Mouse (Mus musculus): Measurements from ENCODE around the gene Rarres2. TPM values are rescaled to one million over a fixed set of nuclear protein-coding genes. Genes with fewer than 3 reads are reported as not detected.

Gene Rarres2
- total and polyA plus RNA-seq, 2 experiments from 2014 or later: 4.6 to 7.4 TPM

DNA sequence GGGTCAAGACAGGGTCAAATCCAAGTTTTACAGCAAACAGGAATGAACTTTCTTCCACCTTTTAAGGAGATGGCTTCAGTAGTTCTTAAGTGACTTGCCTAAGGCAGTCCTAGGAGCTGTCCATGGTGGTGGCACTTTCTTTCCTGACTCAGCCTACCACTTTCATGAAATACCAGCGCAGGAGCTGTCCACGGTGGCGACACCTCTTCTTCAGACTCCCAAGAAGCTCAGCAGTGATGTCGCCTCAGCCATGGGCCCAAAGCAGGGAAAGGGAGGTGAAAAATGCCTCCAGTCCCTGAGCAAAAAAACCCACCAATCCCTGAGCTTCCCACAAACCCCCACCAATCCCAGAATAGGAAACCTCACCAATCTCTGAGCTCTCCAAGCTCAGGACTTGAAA is 19.7 kb downstream of the Rarres2 start:
- Histone ChIP-seq H3K4me1 (ENCODE audit: insufficient read depth, low read length) (peaks cover 11% of the 10 kb centered on the region; the same call in 1 of the 2 replicates), H3K4me3 (ENCODE audit: low read depth, low read length) (no peak overlapping the region), H3K27ac (ENCODE audit: low read depth, low read length) (no peak overlapping the region), H3K36me3 (ENCODE audit: insufficient read depth, low read length) (no peaks in the 10 kb centered on the region), H3K4me2 (ENCODE audit: low read depth, low read length, poor library complexity, severe bottlenecking) (no peak overlapping the region), H3K27me3 (ENCODE audit: insufficient read depth, low read length) (no peaks in the 10 kb centered on the region), H3K9ac (replicated peaks; ENCODE audit: low read length, poor library complexity, severe bottlenecking) (no peak overlapping the region), H3K9me3 (ENCODE audit: low read length) (no peaks in the 10 kb centered on the region)
- 74% methylated on average over 4 of the region's 4 CpGs for WGBS
- ATAC-seq (ENCODE audit: low FRiP score) (no peak), DNase-seq (ENCODE audit: low spot score) (no peak)
- no peak for TF ChIP-seq CTCF (IDR thresholded peaks at IDR 0.05)

DNA sequence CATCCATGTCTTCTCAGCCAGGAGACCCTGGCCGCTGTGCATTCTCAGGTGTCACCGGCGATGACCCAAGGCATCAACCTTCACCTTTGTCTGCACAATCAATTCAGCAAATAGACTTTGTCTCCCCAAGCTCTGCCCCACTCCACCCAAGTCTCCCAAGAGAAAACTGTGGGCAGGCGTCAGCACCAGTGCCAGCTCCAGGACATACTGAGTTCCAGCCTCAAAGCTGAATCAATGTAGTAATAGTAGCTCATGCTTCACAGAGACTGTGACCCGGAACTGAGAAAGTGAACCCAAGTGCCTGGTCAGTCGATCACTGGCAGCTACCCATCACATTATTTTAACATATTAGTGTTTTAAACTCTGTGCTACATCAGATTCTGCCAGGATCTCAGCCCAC is 24.3 kb downstream of the Rarres2 start:
- no peaks in the 10 kb centered on the region for H3K36me3 ChIP-seq (ENCODE audit: insufficient read depth, low read length)
- H3K27ac ChIP-seq (ENCODE audit: low read depth, low read length): no peak overlapping the region
- H3K4me2 ChIP-seq (ENCODE audit: low read depth, low read length, poor library complexity, severe bottlenecking): no peak overlapping the region
- ATAC-seq (ENCODE audit: low FRiP score) (no peak), DNase-seq (ENCODE audit: low spot score) (no peak)
- no peak overlapping the region for H3K4me3 ChIP-seq (ENCODE audit: low read depth, low read length)
- no peak for TF ChIP-seq CTCF (IDR thresholded peaks at IDR 0.05)
- WGBS: 87% methylated on average over 6 of the region's 6 CpGs
- no peaks in the 10 kb centered on the region for H3K9me3 ChIP-seq (ENCODE audit: low read length)
- H3K27me3 ChIP-seq (ENCODE audit: insufficient read depth, low read length): no peaks in the 10 kb centered on the region
- H3K4me1 ChIP-seq (ENCODE audit: insufficient read depth, low read length): no peaks in the 10 kb centered on the region
- H3K9ac ChIP-seq (replicated peaks; ENCODE audit: low read length, poor library complexity, severe bottlenecking): no peak overlapping the region

DNA sequence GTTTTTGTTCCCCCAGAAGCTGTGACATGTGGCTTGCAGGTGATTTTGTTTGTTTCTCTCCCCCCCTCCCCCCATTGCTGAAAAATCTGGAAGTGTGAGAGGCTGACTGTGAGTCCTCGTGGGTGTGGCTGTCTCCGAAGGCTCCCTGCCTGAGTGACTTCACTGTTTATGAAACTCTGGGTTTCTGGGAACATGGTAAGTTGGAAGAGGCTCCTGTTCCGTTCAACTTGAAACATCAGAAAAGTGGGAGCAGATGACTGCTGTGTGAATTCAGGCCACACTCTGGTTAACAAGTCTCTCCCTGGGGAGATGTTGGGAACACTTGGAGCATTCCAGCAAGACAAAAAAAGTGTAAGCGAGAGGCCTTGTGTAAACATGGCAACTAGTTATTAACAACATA is 25.7 kb downstream of the Rarres2 start:
- Histone ChIP-seq H3K4me3 (ENCODE audit: low read depth, low read length) (no peak overlapping the region), H3K9me3 (ENCODE audit: low read length) (no peaks in the 10 kb centered on the region), H3K4me2 (ENCODE audit: low read depth, low read length, poor library complexity, severe bottlenecking) (no peak overlapping the region), H3K9ac (replicated peaks; ENCODE audit: low read length, poor library complexity, severe bottlenecking) (no peak overlapping the region), H3K36me3 (ENCODE audit: insufficient read depth, low read length) (peaks cover 6% of the 10 kb centered on the region), H3K27ac (ENCODE audit: low read depth, low read length) (no peak overlapping the region), H3K4me1 (ENCODE audit: insufficient read depth, low read length) (no peaks in the 10 kb centered on the region), H3K27me3 (ENCODE audit: insufficient read depth, low read length) (no peaks in the 10 kb centered on the region)
- no peak for TF ChIP-seq CTCF (IDR thresholded peaks at IDR 0.05)
- DNase-seq (ENCODE audit: low spot score) (no peak), ATAC-seq (ENCODE audit: low FRiP score) (no peak)
- WGBS: 73% methylated on average over 4 of the region's 4 CpGs

DNA sequence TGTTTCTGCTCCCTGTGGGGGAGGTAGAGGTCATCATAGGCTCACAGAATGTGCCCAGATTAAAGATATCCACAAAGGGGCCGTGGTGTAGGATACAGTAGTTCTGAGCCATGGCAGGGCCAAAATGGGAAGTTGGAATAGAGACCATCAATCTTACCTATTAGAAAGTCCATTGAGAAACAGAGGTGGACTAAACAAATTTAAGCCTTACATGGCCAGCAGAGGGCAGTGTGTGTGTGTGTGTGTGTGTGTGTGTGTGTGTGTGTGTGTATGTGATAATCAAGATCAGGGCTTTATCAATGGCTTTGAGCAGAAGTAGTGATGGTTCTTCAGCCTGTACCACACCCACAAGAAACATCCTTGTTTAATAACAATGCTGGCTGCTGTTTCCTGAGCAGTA is 26.3 kb downstream of the Rarres2 start:
- no peaks in the 10 kb centered on the region for H3K9me3 ChIP-seq (ENCODE audit: low read length)
- H3K4me2 ChIP-seq (ENCODE audit: low read depth, low read length, poor library complexity, severe bottlenecking): no peak overlapping the region
- peaks cover 12% of the 10 kb centered on the region for H3K36me3 ChIP-seq (ENCODE audit: insufficient read depth, low read length)
- TF ChIP-seq CTCF (IDR thresholded peaks at IDR 0.05): peak; percentile 79
- DNase-seq (ENCODE audit: low spot score) (peak; percentile 63), ATAC-seq (ENCODE audit: low FRiP score) (0 out of 2 replicates have a peak, but pooled peaks have one; percentile 29)
- WGBS: 58% methylated on average over 1 of the region's 1 CpGs
- no peaks in the 10 kb centered on the region for H3K27me3 ChIP-seq (ENCODE audit: insufficient read depth, low read length)
- H3K4me3 ChIP-seq (ENCODE audit: low read depth, low read length): no peak overlapping the region
- H3K4me1 ChIP-seq (ENCODE audit: insufficient read depth, low read length): no peaks in the 10 kb centered on the region
- no peak overlapping the region for H3K27ac ChIP-seq (ENCODE audit: low read depth, low read length)
- H3K9ac ChIP-seq (replicated peaks; ENCODE audit: low read length, poor library complexity, severe bottlenecking): no peak overlapping the region

DNA sequence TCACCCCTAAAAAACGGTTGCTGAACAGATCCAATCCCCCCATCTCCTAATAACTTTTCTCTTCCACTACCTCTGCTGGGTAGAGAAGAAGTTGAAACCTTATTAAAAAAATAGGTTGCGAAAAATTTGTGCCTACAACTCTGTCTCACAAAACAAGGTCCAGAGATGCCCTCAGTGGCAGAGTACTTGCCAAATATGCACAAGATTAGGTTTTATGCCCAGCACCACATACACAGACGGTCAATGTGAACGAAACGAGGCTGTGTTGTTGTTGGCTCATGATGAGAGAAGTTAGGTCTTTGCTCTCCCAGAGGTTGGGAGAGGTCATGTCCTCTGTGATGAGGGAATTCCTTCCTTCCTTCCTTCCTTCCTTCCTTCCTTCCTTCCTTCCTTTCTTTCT is 27.3 kb downstream of the Rarres2 start:
- no peaks in the 10 kb centered on the region for H3K9me3 ChIP-seq (ENCODE audit: low read length)
- peaks cover 20% of the 10 kb centered on the region for H3K36me3 ChIP-seq (ENCODE audit: insufficient read depth, low read length)

DNA sequence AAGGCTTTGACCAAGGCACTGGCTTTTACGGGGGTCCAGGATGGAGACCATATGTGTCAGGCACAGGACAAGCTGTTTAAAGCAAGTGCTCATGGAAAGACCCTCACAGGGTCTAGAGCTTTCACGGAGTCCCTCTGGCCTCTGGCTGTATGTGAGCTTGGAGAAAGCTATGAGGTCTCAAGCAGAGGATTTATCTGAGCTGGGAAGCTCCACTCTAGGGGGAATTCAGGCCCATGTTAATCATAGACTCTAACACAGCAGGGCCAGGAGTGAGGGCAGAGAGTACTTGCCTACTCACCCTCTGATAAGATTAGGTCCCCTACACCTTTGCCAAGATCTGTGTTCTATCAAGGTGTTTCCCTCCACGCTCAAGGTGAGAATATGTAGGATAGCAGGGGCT is 30.0 kb downstream of the Rarres2 start:
- TF ChIP-seq CTCF (IDR thresholded peaks at IDR 0.05): no peak
- Histone ChIP-seq H3K4me3 (ENCODE audit: low read depth, low read length) (no peak overlapping the region), H3K4me1 (ENCODE audit: insufficient read depth, low read length) (peaks cover 10% of the 10 kb centered on the region), H3K27me3 (ENCODE audit: insufficient read depth, low read length) (no peaks in the 10 kb centered on the region), H3K4me2 (ENCODE audit: low read depth, low read length, poor library complexity, severe bottlenecking) (no peak overlapping the region), H3K36me3 (ENCODE audit: insufficient read depth, low read length) (peaks cover 22% of the 10 kb centered on the region), H3K27ac (ENCODE audit: low read depth, low read length) (no peak overlapping the region), H3K9ac (replicated peaks; ENCODE audit: low read length, poor library complexity, severe bottlenecking) (no peak overlapping the region), H3K9me3 (ENCODE audit: low read length) (no peaks in the 10 kb centered on the region)
- WGBS: 88% methylated on average over 3 of the region's 3 CpGs
- ATAC-seq (ENCODE audit: low FRiP score): no peak
- no peak for DNase-seq (ENCODE audit: low spot score)

More for the DNA sequence above, 27.3 kb downstream of the Rarres2 start:
- no peak overlapping the region for H3K9ac ChIP-seq (replicated peaks; ENCODE audit: low read length, poor library complexity, severe bottlenecking)
- 85% methylated on average over 5 of the region's 5 CpGs for WGBS
- ATAC-seq (ENCODE audit: low FRiP score) (no peak), DNase-seq (ENCODE audit: low spot score) (no peak)
- H3K27ac ChIP-seq (ENCODE audit: low read depth, low read length): no peak overlapping the region
- H3K4me3 ChIP-seq (ENCODE audit: low read depth, low read length): no peak overlapping the region
- no peak overlapping the region for H3K4me2 ChIP-seq (ENCODE audit: low read depth, low read length, poor library complexity, severe bottlenecking)
- H3K4me1 ChIP-seq (ENCODE audit: insufficient read depth, low read length): no peaks in the 10 kb centered on the region
- TF ChIP-seq CTCF (IDR thresholded peaks at IDR 0.05): no peak
- no peaks in the 10 kb centered on the region for H3K27me3 ChIP-seq (ENCODE audit: insufficient read depth, low read length)
